Mouse (Mus musculus): ENCODE measurements around the gene Luzp4.
"Not testable (repeated sequence)": the region's sequence is repeated elsewhere in the genome, so short reads cannot be mapped to it uniquely, and the experiment has no call there.

The Luzp4 gene

DNA sequence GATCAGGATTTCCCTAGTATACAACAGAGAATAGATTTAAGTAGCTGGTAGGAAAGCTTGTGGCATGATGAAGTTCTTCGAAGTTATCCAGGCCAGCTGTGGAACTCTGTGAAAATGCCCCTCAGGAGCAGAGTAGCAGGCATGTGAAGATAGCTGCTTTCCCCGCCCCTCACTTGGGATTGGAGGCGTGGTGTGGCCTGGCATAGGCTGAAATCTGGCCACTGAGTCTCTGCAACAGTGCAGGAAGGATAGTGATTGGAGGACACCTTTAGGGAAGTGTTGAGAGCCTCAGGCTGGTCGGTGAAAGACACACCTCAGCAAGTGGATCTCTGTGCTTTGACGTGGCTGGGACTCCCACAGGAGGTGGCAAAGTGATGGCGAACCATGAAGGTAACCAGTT, at the start of gene Luzp4:
Gene Luzp4 (plus strand): TSS at position 301 of the 400 bp plus-strand sequence.
- DNase-seq (ENCODE audit: low spot score), result not testable (repeated sequence)

DNA sequence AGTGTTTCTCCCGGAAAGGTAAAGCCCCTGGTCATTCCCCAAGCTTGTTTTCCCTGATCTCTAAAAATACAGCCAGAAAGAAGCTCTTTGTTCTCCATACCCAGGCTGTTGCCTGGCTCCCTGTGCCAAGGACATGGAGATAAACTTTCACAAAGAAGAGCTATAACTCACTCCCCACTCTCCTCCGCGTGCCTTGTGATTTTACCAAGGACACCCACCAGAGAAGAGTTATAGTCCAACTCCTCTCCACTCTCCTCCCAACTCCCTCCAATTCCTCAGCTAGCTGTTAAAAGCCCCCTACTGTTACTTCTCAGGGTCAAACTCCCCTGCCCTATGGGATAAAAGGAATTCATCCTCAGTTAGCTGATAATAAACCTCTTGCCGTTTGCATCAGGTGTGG, 15.6 kb upstream of the Luzp4 start:
- not testable (repeated sequence) for DNase-seq (ENCODE audit: low spot score)
